Mouse (Mus musculus) testis, adult 2 months (tissue): Measurements from ENCODE around the gene Vamp8.

Experiments
- CTCF ChIP-seq: fragments of 200-500 bp; IDR thresholded peaks from 2 replicates; pipeline ENCODE4 v1.5.1; 2012; ENCODE audit warnings: low read depth, mild to moderate bottlenecking, inconsistent platforms, low read length, moderate library complexity; ENCODE audit not compliant: control insufficient read depth, insufficient read depth, insufficient replicate concordance
- POLR2A ChIP-seq: fragments of 200-500 bp; IDR thresholded peaks from 2 replicates; pipeline ENCODE4 v1.6.1; 2012; ENCODE audit warnings: low read depth, mild to moderate bottlenecking, inconsistent platforms, low read length, moderate library complexity; ENCODE audit not compliant: control insufficient read depth

DNA sequence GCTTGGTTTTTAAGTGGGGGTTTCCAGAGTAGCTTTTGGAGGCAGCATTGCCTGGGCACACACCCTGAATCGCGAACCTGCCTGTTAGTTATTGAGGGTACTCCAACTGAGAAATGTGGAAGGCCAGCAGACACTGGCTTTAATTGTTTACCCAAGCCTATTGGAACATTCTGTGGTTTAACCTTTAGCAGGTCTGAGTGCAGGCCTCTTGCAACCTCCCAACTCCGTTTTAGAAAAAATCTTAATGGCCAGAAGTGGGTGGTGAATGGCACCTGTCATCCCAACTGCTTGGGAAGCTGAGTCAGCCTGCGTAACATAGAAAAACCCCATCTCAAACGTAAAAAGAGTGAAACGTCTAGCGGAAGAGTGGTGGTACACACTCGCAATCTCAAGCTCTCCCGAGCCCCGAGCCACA lies 6.3 kb upstream of the Vamp8 start:
- no peak for TF ChIP-seq POLR2A
- TF ChIP-seq CTCF = no peak
